Mouse (Mus musculus) layer of hippocampus, adult 11-12 months (tissue): ENCODE results near the gene Ssh3.
A peak's percentile ranks its signal among the peaks of the same experiment; 100 is the strongest.

Source experiments
- DNase-seq: peaks from one replicate; pipeline ENCODE4 v3.0.0; 2022; ENCODE audit warnings: low spot score

Ssh3 gene

DNA sequence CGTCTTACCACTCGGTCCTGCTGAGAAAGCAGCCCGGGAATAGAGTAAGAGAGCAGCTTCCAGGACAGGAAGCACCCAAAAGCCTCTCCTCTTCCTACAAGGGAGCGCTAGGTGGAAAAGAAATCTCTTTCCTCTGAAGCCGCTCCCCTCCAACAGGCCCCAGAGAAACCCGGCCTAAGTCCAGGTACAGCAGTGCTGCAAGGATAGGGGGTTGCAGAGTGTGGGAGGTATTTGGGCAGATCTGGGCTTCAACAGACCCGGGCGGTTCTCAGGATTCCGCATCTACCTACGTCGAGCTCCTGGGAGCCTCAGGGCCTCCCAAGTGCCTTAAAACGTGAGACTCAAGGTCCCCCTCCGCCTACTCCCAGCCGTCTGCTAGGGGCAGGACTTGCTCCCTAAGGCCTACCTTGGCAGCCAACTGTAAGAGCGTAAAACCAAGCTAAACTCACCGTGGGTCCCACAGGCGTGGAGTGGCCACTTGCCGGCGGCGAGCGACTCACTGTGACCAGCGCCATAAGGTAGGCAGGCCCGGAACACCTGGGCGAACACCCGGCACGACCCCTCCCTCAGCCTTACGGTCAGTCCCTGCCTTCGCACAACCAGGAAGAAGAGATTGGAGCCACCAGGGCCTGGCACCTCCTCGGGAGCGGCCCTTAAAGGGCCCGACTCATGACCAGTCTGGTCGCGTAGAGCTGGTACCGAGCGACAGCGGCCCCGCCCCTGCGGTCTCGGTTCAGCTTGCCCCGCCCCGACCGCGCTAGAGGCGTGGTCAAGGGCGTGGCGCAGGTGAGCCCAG, at the start of gene Ssh3:
Ssh3 (minus strand) TSS at position 615 of the 796 bp plus-strand sequence.
- DNase-seq = peak; percentile 73

DNA sequence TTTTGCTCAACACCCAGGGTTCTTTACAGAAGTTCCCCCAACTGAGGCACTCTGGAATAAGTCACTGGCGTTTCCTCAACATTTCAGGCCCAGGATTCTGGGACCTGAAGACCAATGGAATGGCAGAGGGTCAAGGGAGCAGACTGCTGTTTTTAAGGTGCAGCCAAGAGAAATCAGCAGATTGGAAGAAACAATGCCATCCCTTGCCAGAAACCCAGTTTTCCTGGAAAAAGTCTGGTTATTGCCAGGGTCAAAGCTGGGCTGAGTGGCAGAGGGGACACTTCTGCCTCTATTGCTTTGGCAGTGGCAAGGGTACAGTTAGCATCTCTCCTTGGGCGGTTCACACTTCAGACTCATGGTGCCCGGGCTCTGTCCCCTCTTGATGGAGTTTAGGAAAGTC, 48.2 kb upstream of the Ssh3 start:
- no peak for DNase-seq

- DNase-seq = no peak
These were observed 46.4 kb upstream of the Ssh3 start for GRCm38 (mm10) chr19:4315223-4315944.

DNA sequence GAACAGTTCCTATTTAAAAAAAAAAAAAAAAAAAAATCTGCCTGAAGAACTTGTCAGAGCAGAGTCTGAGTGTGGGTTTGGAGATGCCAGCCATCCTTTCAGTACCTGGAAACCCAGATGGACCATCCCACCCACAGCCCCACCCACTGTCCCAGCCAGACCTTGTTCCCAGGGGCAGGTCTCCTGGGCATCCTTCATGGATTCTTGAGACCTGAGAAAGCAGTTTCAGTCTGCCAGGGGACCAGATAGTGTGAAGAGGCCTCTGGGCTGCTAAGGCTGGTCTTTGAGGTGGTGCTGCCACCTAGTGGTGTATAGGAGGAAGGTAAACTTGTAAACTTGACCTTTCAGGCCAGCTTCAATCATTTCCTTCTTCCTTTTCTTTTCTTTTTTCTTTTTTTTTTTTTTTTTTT, 40.8 kb upstream of the Ssh3 start:
- DNase-seq = peak; percentile 71

- DNase-seq = no peak
These were observed 40.3 kb upstream of the Ssh3 start for GRCm38 (mm10) chr19:4309302-4309701.

GRCm38 (mm10) chr19:4306190-4306577, 37.2 kb upstream of the Ssh3 start, which contains the start of gene Grk2:
Gene Grk2, minus strand, starts transcription at chr19:4306222.
- DNase-seq = peak; percentile 75

GRCm38 (mm10) chr19:4305491-4306189, 36.7 kb upstream of the Ssh3 start:
- no peak for DNase-seq

DNA sequence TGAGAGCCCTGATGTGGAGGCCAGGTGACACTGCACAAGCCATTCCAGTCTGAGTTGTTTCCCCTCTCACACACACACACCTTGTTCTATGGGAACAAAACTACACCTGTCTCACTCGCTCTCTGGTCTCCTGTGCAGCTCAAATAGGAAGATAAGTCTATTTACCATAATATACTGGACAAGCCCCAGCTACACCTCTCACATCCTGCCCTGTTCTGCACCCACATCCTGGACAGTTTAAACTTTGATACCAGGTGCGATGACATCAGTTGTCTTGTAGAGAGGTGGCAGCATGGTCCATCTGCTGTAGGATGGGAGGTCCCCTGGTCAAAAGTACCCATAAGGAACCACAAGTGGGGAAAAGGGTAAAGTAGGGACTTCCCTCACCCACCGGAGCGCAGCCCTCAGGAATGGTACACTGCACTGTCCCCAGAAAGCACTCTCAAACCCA, 35.9 kb upstream of the Ssh3 start:
- DNase-seq = no peak

GRCm38 (mm10) chr19:4304251-4304821, 35.4 kb upstream of the Ssh3 start:
- DNase-seq = no peak

DNA sequence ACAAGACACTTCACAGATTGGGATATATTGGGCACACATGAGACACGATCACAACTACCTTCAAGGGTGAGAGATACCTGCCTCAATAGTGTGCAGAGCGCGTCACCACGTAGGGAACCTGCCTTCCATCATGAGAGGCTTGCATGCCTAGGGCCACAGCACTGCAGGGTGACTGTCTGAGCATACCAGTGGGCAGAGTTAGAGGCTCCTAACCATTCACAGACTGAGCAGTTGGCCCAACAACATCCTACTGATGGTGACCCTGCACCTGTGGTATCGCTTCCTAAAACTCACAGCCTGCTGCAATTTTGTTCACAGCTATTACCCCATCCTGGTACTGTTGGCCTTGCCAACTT, 34.6 kb upstream of the Ssh3 start:
- DNase-seq = no peak

DNA sequence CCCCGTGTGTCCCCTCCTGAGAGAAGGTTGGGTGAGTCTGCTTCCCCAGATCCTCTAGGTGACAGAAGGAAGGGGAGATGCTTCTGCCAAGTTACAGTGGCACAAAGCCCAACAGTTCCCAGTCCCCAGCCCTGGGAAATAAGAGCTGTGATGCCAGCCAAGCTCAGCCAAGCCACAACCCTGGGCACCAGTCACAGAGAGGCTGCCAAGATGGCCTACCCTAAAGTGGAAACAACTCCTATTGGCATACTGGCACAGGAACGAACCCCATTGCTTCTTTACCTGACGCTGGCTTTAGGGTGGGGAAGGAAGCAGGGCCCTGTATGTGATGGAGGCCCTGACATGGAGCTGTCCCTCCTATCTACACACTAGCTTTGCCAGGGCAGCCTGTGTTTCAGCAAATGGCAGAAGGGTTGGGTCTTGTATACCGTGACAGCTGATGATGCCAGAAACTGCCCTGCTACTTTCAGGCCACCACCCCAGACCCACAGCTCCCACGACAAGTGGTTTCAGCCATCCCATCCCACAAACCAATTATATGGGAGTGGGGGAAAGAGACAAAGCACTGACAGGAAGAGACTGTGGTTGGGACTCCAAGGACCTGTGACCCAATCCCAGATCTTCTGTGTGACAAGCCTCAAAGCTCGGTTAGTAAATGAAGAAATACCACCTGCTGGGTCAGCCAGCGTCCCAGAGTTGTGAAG, 34.1 kb upstream of the Ssh3 start:
- no peak for DNase-seq

DNA sequence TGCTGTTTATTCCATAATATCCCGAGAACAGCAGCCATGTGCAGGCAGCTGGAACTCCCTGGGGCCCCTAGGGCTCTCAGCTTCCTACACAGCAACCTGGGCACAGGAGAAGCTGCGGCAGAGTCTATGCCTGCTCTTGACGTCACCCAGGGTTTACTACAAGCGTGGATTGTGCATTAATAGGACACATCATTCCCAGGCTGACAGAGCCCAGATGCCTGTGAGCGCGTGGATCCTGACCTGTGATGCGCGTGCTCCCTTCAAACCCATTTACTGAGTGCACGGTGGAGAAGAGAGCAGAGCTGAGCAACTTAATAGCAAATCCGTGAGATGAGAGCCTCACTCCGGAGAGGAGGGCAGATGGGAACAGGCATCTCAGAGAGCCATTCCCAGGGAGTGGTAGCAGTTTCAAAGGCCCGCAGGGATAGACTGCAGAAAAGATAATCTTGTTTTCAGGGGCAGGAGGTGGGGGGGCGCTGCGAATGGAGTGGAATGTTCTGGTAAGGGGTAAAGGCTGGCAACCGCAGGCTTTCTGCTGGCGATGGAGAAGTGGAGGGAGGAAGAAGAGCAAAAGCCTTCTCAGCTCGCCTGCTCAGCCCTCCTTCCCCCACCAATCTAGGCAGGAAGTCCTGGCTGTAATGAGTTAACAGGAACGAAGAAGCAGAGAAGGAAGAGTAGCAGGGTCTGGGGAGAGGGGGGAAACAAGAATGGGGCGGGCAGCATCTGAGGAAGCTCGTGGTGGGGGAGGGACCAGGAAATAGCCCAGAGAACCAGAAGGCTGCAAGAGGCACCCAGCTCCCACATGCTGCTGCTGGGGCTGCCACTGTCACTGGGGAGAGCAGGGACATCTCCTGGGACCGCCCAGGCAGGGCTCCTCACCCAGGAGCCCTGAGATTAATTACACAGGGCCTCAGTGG, 33.0 kb upstream of the Ssh3 start:
- peak; percentile 61 for DNase-seq

DNA sequence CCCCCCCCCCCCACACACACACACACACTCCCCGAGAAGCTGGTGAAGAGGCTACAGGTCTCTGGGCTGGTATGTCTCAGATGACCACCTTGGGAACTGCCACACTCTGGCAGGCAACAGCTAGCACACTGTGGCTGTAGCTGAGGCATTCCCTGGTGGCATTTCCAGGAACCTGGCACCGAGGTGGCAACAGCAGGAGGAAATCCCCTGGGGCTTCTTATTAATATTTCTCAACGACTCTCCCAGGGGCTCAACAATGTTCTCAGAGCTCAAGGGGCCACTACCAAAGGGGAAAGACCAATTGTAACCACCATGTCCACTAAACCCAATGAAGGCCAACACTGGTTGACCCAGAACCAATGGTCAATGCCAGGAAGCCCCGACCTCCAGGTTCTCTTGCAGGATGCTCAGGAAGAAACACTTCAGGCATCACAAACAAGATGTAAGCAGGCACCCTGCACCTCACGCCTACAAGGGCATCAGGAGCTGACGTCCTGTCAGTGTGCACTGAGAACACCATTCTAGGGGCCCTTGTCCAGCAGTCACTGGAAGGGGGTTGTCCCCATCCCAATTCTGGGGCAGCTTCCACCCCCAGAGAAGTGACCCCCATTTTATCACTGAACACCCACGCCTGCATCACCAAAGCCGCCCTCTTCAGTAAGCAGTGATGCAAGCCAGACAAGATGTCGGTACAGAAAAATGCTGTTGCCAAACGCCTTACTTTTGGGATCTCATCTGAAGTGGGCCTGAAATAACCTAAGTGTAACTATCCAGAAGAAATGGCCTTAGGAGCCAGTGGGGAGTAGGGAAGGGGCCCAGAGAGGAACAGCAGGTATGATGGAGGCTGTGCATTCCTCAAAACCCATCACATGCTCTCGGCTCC, 32.1 kb upstream of the Ssh3 start:
- no peak for DNase-seq

DNA sequence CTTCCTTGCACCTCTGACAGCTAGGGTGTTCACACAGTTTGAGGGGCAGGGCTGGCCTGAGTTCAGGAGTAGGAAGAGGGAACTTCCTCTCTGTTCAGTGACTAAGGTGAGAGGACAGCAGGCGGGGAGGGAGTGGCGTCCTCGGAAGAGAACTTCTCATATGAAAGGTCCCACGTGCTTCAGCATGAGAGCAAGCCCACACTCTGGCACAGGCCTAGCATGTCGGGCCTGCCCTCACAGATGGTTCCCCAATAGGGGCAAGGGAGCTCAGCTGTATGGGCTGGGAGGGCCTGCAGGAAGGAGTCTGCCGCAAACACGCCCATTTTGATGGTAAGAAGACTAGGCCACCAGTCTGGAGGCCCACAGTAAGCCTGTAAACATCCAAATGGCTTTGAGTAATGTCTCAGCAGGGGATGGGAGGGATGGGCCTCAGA, 31.3 kb upstream of the Ssh3 start:
- DNase-seq = no peak

GRCm38 (mm10) chr19:4299574-4300270, 30.7 kb upstream of the Ssh3 start:
- DNase-seq = no peak

- no peak for DNase-seq
These were observed 30.1 kb upstream of the Ssh3 start for GRCm38 (mm10) chr19:4299126-4299525.

- no peak for DNase-seq
These were observed 29.5 kb upstream of the Ssh3 start for GRCm38 (mm10) chr19:4298322-4299121.

- DNase-seq = no peak
These were observed 28.9 kb upstream of the Ssh3 start for GRCm38 (mm10) chr19:4297851-4298250.
